Mouse (Mus musculus): ENCODE measurements around the gene Gm45618. TPM values are rescaled to one million over a fixed set of nuclear protein-coding genes. Genes with fewer than 3 reads are reported as not detected.
"Not testable (repeated sequence)": the region's sequence is repeated elsewhere in the genome, so short reads cannot be mapped to it uniquely, and the experiment has no call there.

Gene Gm45618
- polyA plus RNA-seq, 1 experiment from 2014 or later = not detected

DNA sequence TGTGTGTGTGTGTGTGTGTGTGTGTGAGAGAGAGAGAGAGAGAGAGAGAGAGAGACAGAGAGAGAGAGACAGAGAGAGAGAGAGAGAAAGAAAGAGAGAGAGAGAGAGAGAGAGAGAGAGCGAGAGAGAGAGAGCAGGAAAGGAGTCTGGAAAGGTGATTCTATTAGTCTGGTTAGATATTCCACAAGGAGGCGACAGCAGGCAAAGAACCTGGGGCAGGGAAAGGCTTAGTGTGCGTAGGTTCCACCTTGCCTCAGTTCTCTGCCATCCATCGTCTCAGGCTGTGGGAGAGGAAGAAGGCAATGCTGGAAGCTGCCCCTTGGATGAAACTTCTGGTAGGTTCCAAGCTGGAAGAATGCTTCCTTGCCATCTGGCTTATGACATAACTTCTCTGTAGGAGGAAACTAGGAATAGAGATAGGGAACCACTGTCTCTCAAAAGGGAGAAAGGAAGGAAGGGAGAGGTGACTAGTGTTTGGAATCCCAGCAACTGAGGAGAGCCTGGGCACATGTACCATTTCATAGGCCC, 24.9 kb upstream of the Gm45618 start:
- Histone ChIP-seq H3K36me3 (ENCODE audit: control insufficient read depth, insufficient read depth, low read length) (no peaks in the 10 kb centered on the region), H3K4me3 (ENCODE audit: low read depth, low read length) (no peak overlapping the region), H3K9ac (ENCODE audit: low read length) (no peak overlapping the region), H3K27ac (ENCODE audit: low read depth, low read length) (no peak overlapping the region), H3K27me3 (replicated peaks; ENCODE audit: control insufficient read depth, insufficient read depth, low read length) (no peaks in the 10 kb centered on the region), H3K4me1 (ENCODE audit: control insufficient read depth, insufficient read depth, low read length) (no peaks in the 10 kb centered on the region), H3K4me2 (ENCODE audit: low read length) (no peak overlapping the region), H3K9me3 (replicated peaks; ENCODE audit: control insufficient read depth, low read length) (no peaks in the 10 kb centered on the region)
- DNase-seq (ENCODE audit: low spot score) (no peak), ATAC-seq (no peak)
- WGBS = 34% methylated on average over 4 of the region's 4 CpGs

- no peak within 1 kb of the TSS for H3K27ac ChIP-seq (ENCODE audit: low read depth, low read length)
- no peak within 1 kb of the TSS for H3K9ac ChIP-seq (ENCODE audit: low read length)
- no peaks in the 10 kb centered on the region for H3K36me3 ChIP-seq (ENCODE audit: control insufficient read depth, insufficient read depth, low read length)
- no peaks in the 10 kb centered on the region for H3K9me3 ChIP-seq (replicated peaks; ENCODE audit: control insufficient read depth, low read length)
- no peak within 1 kb of the TSS for H3K4me2 ChIP-seq (ENCODE audit: low read length)
- ATAC-seq (no peak), DNase-seq (ENCODE audit: low spot score) (no peak)
- no peaks in the 10 kb centered on the region for H3K4me1 ChIP-seq (ENCODE audit: control insufficient read depth, insufficient read depth, low read length)
- H3K4me3 ChIP-seq (ENCODE audit: low read depth, low read length) = no peak within 1 kb of the TSS
- H3K27me3 ChIP-seq (replicated peaks; ENCODE audit: control insufficient read depth, insufficient read depth, low read length) = no peaks in the 10 kb centered on the region
- WGBS = 83% methylated on average over 1 of the region's 1 CpGs
Observed at GRCm38 (mm10) chr7:142144507-142144906, 24.0 kb upstream of the Gm45618 start, which contains the start of gene Gm45337. Gm45337 (minus strand) TSS chr7:142144607.

- H3K4me2 ChIP-seq (ENCODE audit: low read length); H3K4me3 ChIP-seq (ENCODE audit: low read depth, low read length); H3K4me1 ChIP-seq (ENCODE audit: control insufficient read depth, insufficient read depth, low read length); H3K27ac ChIP-seq (ENCODE audit: low read depth, low read length); H3K9me3 ChIP-seq (replicated peaks; ENCODE audit: control insufficient read depth, low read length); ATAC-seq; H3K9ac ChIP-seq (ENCODE audit: low read length); DNase-seq (ENCODE audit: low spot score); H3K27me3 ChIP-seq (replicated peaks; ENCODE audit: control insufficient read depth, insufficient read depth, low read length); H3K36me3 ChIP-seq (ENCODE audit: control insufficient read depth, insufficient read depth, low read length): not testable (repeated sequence)
- WGBS = 59% methylated on average over 1 of the region's 1 CpGs
Observed at GRCm38 (mm10) chr7:142143506-142144010, 23.0 kb upstream of the Gm45618 start.

DNA sequence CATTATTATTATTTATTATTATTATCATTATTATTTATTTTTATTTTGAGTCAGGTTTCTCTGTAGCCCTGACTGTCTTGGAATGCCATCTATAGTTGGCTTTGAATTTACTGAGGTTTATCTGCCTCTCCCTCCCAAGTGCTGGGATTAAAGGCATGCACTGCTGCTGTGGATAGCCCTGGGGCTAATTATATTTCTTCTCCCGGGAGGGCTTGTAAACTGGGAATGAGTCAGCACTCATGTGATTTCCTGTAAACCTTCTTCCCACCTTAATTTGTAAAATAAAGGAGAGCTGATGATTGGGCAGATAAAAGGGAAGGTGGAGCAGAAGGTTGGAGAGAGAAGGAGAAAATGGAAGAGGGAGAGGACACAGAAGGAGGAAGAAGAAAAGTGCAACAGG, 20.2 kb upstream of the Gm45618 start:
- Histone ChIP-seq H3K36me3 (ENCODE audit: control insufficient read depth, insufficient read depth, low read length) (no peaks in the 10 kb centered on the region), H3K27me3 (replicated peaks; ENCODE audit: control insufficient read depth, insufficient read depth, low read length) (no peaks in the 10 kb centered on the region), H3K4me1 (ENCODE audit: control insufficient read depth, insufficient read depth, low read length) (no peaks in the 10 kb centered on the region), H3K4me2 (ENCODE audit: low read length) (no peak overlapping the region), H3K9ac (ENCODE audit: low read length) (no peak overlapping the region), H3K27ac (ENCODE audit: low read depth, low read length) (no peak overlapping the region), H3K4me3 (ENCODE audit: low read depth, low read length) (no peak overlapping the region), H3K9me3 (replicated peaks; ENCODE audit: control insufficient read depth, low read length) (no peaks in the 10 kb centered on the region; the same call in 1 of the 2 replicates)
- ATAC-seq (no peak), DNase-seq (ENCODE audit: low spot score) (no peak)
- WGBS = 35% methylated on average over 1 of the region's 1 CpGs

DNA sequence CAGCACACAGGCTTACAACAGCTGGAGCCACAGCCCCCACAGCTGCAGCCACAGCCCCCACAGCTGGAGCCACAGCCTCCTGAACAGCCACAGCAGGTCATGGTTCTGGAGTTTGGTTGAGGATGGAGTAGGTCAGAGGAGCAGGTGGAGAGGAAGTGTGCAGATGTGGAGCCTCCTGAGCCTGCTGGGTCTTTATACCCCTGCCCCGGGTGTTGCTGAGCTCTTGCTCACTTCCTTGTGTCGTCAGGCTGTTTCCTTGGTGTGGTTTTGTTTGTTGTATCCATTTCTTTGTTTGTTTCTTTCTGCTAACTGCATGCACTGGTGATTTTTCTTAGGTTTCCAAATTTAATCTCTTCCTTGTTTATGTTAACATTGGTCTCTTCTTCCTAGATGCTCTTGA, 15.4 kb upstream of the Gm45618 start, which contains the start of gene Gm39115:
Gene Gm39115 (minus strand): TSS at position 101 of the 400 bp plus-strand sequence.
- DNase-seq (ENCODE audit: low spot score); H3K4me3 ChIP-seq (ENCODE audit: low read depth, low read length); H3K4me1 ChIP-seq (ENCODE audit: control insufficient read depth, insufficient read depth, low read length); H3K27me3 ChIP-seq (replicated peaks; ENCODE audit: control insufficient read depth, insufficient read depth, low read length); H3K27ac ChIP-seq (ENCODE audit: low read depth, low read length); H3K4me2 ChIP-seq (ENCODE audit: low read length); ATAC-seq; H3K9me3 ChIP-seq (replicated peaks; ENCODE audit: control insufficient read depth, low read length); H3K36me3 ChIP-seq (ENCODE audit: control insufficient read depth, insufficient read depth, low read length); H3K9ac ChIP-seq (ENCODE audit: low read length): not testable (repeated sequence)
- 49% methylated on average over 2 of the region's 2 CpGs for WGBS

- H3K27me3 ChIP-seq (replicated peaks; ENCODE audit: control insufficient read depth, insufficient read depth, low read length) = no peaks in the 10 kb centered on the region
- DNase-seq (ENCODE audit: low spot score) (peak; percentile 10), ATAC-seq (no peak)
- no peak overlapping the region for H3K27ac ChIP-seq (ENCODE audit: low read depth, low read length)
- no peak overlapping the region for H3K9ac ChIP-seq (ENCODE audit: low read length)
- no peaks in the 10 kb centered on the region; the same call in 1 of the 2 replicates for H3K9me3 ChIP-seq (replicated peaks; ENCODE audit: control insufficient read depth, low read length)
- WGBS = 59% methylated on average over 4 of the region's 4 CpGs
- no peak overlapping the region for H3K4me2 ChIP-seq (ENCODE audit: low read length)
- no peaks in the 10 kb centered on the region for H3K36me3 ChIP-seq (ENCODE audit: control insufficient read depth, insufficient read depth, low read length)
- no peak overlapping the region for H3K4me3 ChIP-seq (ENCODE audit: low read depth, low read length)
- no peaks in the 10 kb centered on the region for H3K4me1 ChIP-seq (ENCODE audit: control insufficient read depth, insufficient read depth, low read length)
Observed at GRCm38 (mm10) chr7:142134206-142134995, 13.9 kb upstream of the Gm45618 start.

DNA sequence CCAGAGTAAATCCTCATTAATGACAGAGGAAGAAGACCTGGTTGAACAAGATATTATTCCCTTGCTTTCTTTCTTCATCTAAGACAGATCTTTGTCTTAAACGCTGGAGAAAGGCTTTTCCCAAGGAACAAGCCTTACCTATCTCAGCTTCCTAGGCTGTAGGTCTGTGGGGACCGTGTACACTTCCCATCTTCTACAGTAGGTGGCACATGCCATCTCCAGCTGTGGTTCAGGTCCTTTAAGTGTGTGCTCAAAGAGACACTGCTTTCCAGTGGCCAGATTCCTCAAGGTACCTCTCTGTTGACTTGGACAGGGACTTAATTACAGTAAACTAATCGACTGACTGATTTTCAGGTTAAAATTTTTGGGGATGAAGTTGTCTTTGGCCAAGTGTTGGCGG, 8.3 kb upstream of the Gm45618 start:
- no peak overlapping the region for H3K4me3 ChIP-seq (ENCODE audit: low read depth, low read length)
- no peaks in the 10 kb centered on the region for H3K9me3 ChIP-seq (replicated peaks; ENCODE audit: control insufficient read depth, low read length)
- no peak overlapping the region for H3K4me2 ChIP-seq (ENCODE audit: low read length)
- no peak overlapping the region for H3K27ac ChIP-seq (ENCODE audit: low read depth, low read length)
- no peaks in the 10 kb centered on the region for H3K36me3 ChIP-seq (ENCODE audit: control insufficient read depth, insufficient read depth, low read length)
- no peak for DNase-seq (ENCODE audit: low spot score)
- no peak for ATAC-seq
- no peak overlapping the region for H3K9ac ChIP-seq (ENCODE audit: low read length)
- H3K27me3 ChIP-seq (replicated peaks; ENCODE audit: control insufficient read depth, insufficient read depth, low read length) = no peaks in the 10 kb centered on the region
- no peaks in the 10 kb centered on the region for H3K4me1 ChIP-seq (ENCODE audit: control insufficient read depth, insufficient read depth, low read length)
- 60% methylated on average over 4 of the region's 4 CpGs for WGBS

- no peaks in the 10 kb centered on the region for H3K9me3 ChIP-seq (replicated peaks; ENCODE audit: control insufficient read depth, low read length)
- WGBS = 14% methylated on average over 5 of the region's 5 CpGs
- H3K9ac ChIP-seq (ENCODE audit: low read length) = no peak overlapping the region
- no peak for ATAC-seq
- DNase-seq (ENCODE audit: low spot score) = peak; percentile 22
- no peak overlapping the region for H3K27ac ChIP-seq (ENCODE audit: low read depth, low read length)
- H3K4me2 ChIP-seq (ENCODE audit: low read length) = no peak overlapping the region
- H3K36me3 ChIP-seq (ENCODE audit: control insufficient read depth, insufficient read depth, low read length) = no peaks in the 10 kb centered on the region
- H3K27me3 ChIP-seq (replicated peaks; ENCODE audit: control insufficient read depth, insufficient read depth, low read length) = no peaks in the 10 kb centered on the region
- no peak overlapping the region for H3K4me3 ChIP-seq (ENCODE audit: low read depth, low read length)
- no peaks in the 10 kb centered on the region for H3K4me1 ChIP-seq (ENCODE audit: control insufficient read depth, insufficient read depth, low read length)
Observed at GRCm38 (mm10) chr7:142119632-142120031, 897 bp downstream of the Gm45618 start.

- no peak for ATAC-seq
- no peak overlapping the region for H3K4me2 ChIP-seq (ENCODE audit: low read length)
- no peaks in the 10 kb centered on the region for H3K36me3 ChIP-seq (ENCODE audit: control insufficient read depth, insufficient read depth, low read length)
- no peak overlapping the region for H3K4me3 ChIP-seq (ENCODE audit: low read depth, low read length)
- H3K27me3 ChIP-seq (replicated peaks; ENCODE audit: control insufficient read depth, insufficient read depth, low read length) = no peaks in the 10 kb centered on the region
- no peaks in the 10 kb centered on the region for H3K4me1 ChIP-seq (ENCODE audit: control insufficient read depth, insufficient read depth, low read length)
- H3K27ac ChIP-seq (ENCODE audit: low read depth, low read length) = no peak overlapping the region
- H3K9ac ChIP-seq (ENCODE audit: low read length) = no peak overlapping the region
- DNase-seq (ENCODE audit: low spot score) = no peak
- 58% methylated on average over 5 of the region's 5 CpGs for WGBS
- no peaks in the 10 kb centered on the region for H3K9me3 ChIP-seq (replicated peaks; ENCODE audit: control insufficient read depth, low read length)
Observed at GRCm38 (mm10) chr7:142104747-142105146, 15.8 kb downstream of the Gm45618 start.
